ENCODE assay signal across 24 mouse cellular contexts in the genomic region with DNA sequence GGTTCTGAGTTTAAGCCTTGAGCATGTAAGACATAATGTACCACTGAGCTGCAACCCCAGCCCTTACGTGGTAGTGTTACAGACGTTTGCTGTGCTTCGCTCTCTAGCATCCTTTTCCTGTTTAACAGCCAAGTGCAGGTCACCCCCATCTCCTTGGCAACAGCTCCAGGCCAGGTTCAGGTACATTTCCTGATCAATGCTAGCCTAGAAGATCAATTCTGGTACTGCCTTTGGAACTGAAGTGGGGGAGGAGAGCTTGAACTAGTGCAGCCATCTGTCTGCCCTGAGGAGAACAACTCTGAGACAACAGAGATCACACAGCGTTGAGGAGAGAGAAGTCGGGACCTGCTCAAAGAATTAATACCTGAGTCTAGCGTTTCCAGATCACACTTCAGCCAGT. TPM values are rescaled to one million over a fixed set of nuclear protein-coding genes. Genes with fewer than 3 reads are reported as not detected.
DNase-seq lines count a peak whose midpoint lies in the region; ATAC-seq and TF ChIP-seq lines count a peak whose summit lies in the region.
"Had no signal": no experiment of that assay in that cellular context is flagged by ENCODE, and none has a peak within 500 bp of the region (broad histone marks: within the 10 kb centered on the region; RNA-seq: fewer than 3 reads in every experiment).

No protein-coding gene starts in this region.

- no peak for TF ChIP-seq CTCF in liver, adult 2 months (IDR thresholded peaks at IDR 0.05; ENCODE audit: low read depth, low read length)
- no peak for TF ChIP-seq CTCF in liver, postnatal 0 days (IDR thresholded peaks at IDR 0.05; ENCODE audit: low read depth)

- no peak for TF ChIP-seq EP300 in liver, postnatal 0 days (IDR thresholded peaks at IDR 0.05; ENCODE audit: low read depth)

- no peaks in the 10 kb centered on the region for H3K36me3 ChIP-seq in liver, adult 2 months (ENCODE audit: control insufficient read depth, insufficient read depth, low read length)
- H3K36me3 ChIP-seq in liver, postnatal 0 days (replicated peaks; ENCODE audit: insufficient read depth, low read length), result no peaks in the 10 kb centered on the region; the same call in 1 of the 2 replicates
- H3K36me3 ChIP-seq in liver, embryonic 12.5 days, result no peaks in the 10 kb centered on the region
- H3K36me3 ChIP-seq: G1E had no signal

- H3K9ac ChIP-seq in liver, adult 2 months (ENCODE audit: low read depth, low read length), result no peak overlapping the region
- H3K9ac ChIP-seq in liver, postnatal 0 days (replicated peaks), result no peak overlapping the region
- H3K9ac ChIP-seq in liver, embryonic 12.5 days, result no peak overlapping the region

- H3K4me1 ChIP-seq in liver, adult 2 months (ENCODE audit: control insufficient read depth, insufficient read depth, low read length), result no peaks in the 10 kb centered on the region; the same call in 1 of the 2 replicates
- H3K4me1 ChIP-seq in liver, postnatal 0 days (ENCODE audit: insufficient read depth), result no peaks in the 10 kb centered on the region
- no peaks in the 10 kb centered on the region for H3K4me1 ChIP-seq in liver, embryonic 12.5 days

- peak; percentile 64; the same call in 1 of the 2 replicates for ATAC-seq in liver, postnatal 0 days
- ATAC-seq in liver, embryonic 12.5 days, result no peak
- ATAC-seq: activated CD4-positive, CD25-positive, alpha-beta regulatory T cell, adult 4 months; CD4-positive, CD25-positive, alpha-beta regulatory T cell, adult 4 months; Patski had no signal

- H3K4me3 ChIP-seq in liver, adult 2 months (ENCODE audit: insufficient read depth, low read depth, low read length), result no peak overlapping the region
- no peak overlapping the region for H3K4me3 ChIP-seq in liver, postnatal 0 days (ENCODE audit: low read depth, low read length)
- no peak overlapping the region for H3K4me3 ChIP-seq in liver, embryonic 12.5 days

- no peaks in the 10 kb centered on the region for H3K27me3 ChIP-seq in liver, adult 2 months (ENCODE audit: control insufficient read depth, insufficient read depth, low read length)
- no peaks in the 10 kb centered on the region for H3K27me3 ChIP-seq in liver, postnatal 0 days (ENCODE audit: insufficient read depth, low read length)
- no peaks in the 10 kb centered on the region for H3K27me3 ChIP-seq in liver, embryonic 12.5 days (replicated peaks)
- H3K27me3 ChIP-seq: CH12.LX, Patski had no signal

- H3K27ac ChIP-seq in liver, adult 2 months (replicated peaks; ENCODE audit: insufficient read depth, low read depth, low read length), result no peak overlapping the region
- no peak overlapping the region for H3K27ac ChIP-seq in liver, postnatal 0 days (ENCODE audit: low read depth)
- no peak overlapping the region for H3K27ac ChIP-seq in liver, embryonic 12.5 days

- H3K4me2 ChIP-seq in liver, postnatal 0 days (ENCODE audit: low read depth, low read length), result no peak overlapping the region
- no peak overlapping the region for H3K4me2 ChIP-seq in liver, embryonic 12.5 days

- peak; percentile 75 for DNase-seq in liver, adult 2 months (ENCODE audit: extremely low read depth, low read depth, low spot score)
- DNase-seq in liver, result no peak
- DNase-seq in liver, postnatal 0 days, result peak; percentile 19
- DNase-seq: adrenal gland, adult 2 months; adrenal gland, adult 8-10 months; adrenal gland, postnatal 10 days; adrenal gland, postnatal 14 days; adrenal gland, postnatal 25 days; adrenal gland, postnatal 36 days; B cell, adult 2 months; cerebellum, adult 11 months; cerebellum, adult 11-12 months; cerebellum, adult 18-20 months had no signal

- no peak for TF ChIP-seq POLR2A in liver, adult 2 months (IDR thresholded peaks at IDR 0.05; ENCODE audit: extremely low read depth, insufficient read depth, low read length)

- no peaks in the 10 kb centered on the region for H3K9me3 ChIP-seq in liver, postnatal 0 days (ENCODE audit: low read length)
- H3K9me3 ChIP-seq in liver, embryonic 12.5 days (replicated peaks), result no peaks in the 10 kb centered on the region
- H3K9me3 ChIP-seq: G1E had no signal

- 35% methylated on average over 6 of the region's 6 CpGs for WGBS in liver, adult 2 months
- WGBS in liver, postnatal 0 days (ENCODE audit: insufficient replicate concordance), result 65% methylated on average over 6 of the region's 6 CpGs
- 64% methylated on average over 6 of the region's 6 CpGs for WGBS in liver, embryonic 12.5 days (ENCODE audit: insufficient replicate concordance)

- H3K79me2 ChIP-seq in liver, adult 2 months (ENCODE audit: control insufficient read depth, insufficient read depth, low read length), result no peaks in the 10 kb centered on the region

RNA-seq across cellular contexts. Expression of a gene that starts 48.7 kb away (rescaled TPM):
- 394 and 426 TPM in 2 replicates for total RNA-seq in liver, adult 2 months (2014; rRNA removed)
- 216 and 237 TPM in 2 replicates for polyA plus RNA-seq in liver, adult 2 months (2012; rRNA removed)
- polyA plus RNA-seq in liver, postnatal 0 days (2015; fragmentation: Nextera tagmentation; extraction: Ambion mirVana), result 1,210 and 1,257 TPM in 2 replicates
- polyA plus RNA-seq in liver, embryonic 12.5 days (2016; fragmentation: Nextera tagmentation; extraction: Ambion mirVana), result 1,480 and 1,497 TPM in 2 replicates

RNA-seq across cellular contexts. Expression of a gene that starts 59.4 kb away (rescaled TPM):
- not detected in 2 replicates for total RNA-seq in liver, adult 2 months (2014; rRNA removed)
- not detected in 2 replicates for polyA plus RNA-seq in liver, adult 2 months (2012; rRNA removed)
- polyA plus RNA-seq in liver, postnatal 0 days (2015; fragmentation: Nextera tagmentation; extraction: Ambion mirVana), result not detected in 2 replicates
- not detected in 2 replicates for polyA plus RNA-seq in liver, embryonic 12.5 days (2016; fragmentation: Nextera tagmentation; extraction: Ambion mirVana)
- total RNA-seq: adrenal gland, adult 18-20 months; adrenal gland, adult 2 months; adrenal gland, adult 8-10 months; adrenal gland, postnatal 10 days; adrenal gland, postnatal 14 days; adrenal gland, postnatal 25 days; adrenal gland, postnatal 36 days; adrenal gland, postnatal 4 days; CH12.LX; ES-E14; MEL had no signal
- polyA plus RNA-seq: activated CD4-positive, CD25-positive, alpha-beta regulatory T cell, adult 4 months; adrenal gland, adult 2 months; C2C12; CD4-positive, CD25-positive, alpha-beta regulatory T cell, adult 4 months; G1E; Patski had no signal
